Mouse (Mus musculus) liver, embryonic 13.5 days (tissue): ENCODE data around the gene Gpr183. TPM values are rescaled to one million over a fixed set of nuclear protein-coding genes. Genes with fewer than 3 reads are reported as not detected.
A peak's percentile ranks its signal among the peaks of the same experiment; 100 is the strongest.

ENCODE experiments used
- ATAC-seq: fragments of 200-750 bp; cut with Nextera tagmentation; 2 replicates; pipeline ENCODE4 v1.8.0; 2017; ENCODE audit warnings: low read depth, mild to moderate bottlenecking, moderate number of reproducible peaks, moderate library complexity
- DNase-seq: peaks from one replicate; pipeline ENCODE4 v3.0.0; 2022
- H3K27ac ChIP-seq: fragments of 300-500 bp; sonication (generic); 2 replicates; pipeline ENCODE4 v1.5.1; 2015; ENCODE audit warnings: moderate library complexity, mild to moderate bottlenecking, inconsistent platforms
- H3K27me3 ChIP-seq: fragments of 300-500 bp; sonication (generic); 2 replicates; pipeline ENCODE4 v1.6.1; 2015; ENCODE audit warnings: mild to moderate bottlenecking, inconsistent platforms
- H3K36me3 ChIP-seq: fragments of 300-500 bp; sonication (generic); 2 replicates; pipeline ENCODE4 v1.6.1; 2015; ENCODE audit warnings: mild to moderate bottlenecking, inconsistent platforms
- H3K4me1 ChIP-seq: fragments of 300-500 bp; sonication (generic); replicated peaks from 2 replicates; pipeline ENCODE4 v1.6.1; 2015; ENCODE audit warnings: inconsistent platforms
- H3K4me2 ChIP-seq: fragments of 300-500 bp; sonication (generic); 2 replicates; pipeline ENCODE4 v1.6.1; 2015; ENCODE audit warnings: inconsistent platforms, mild to moderate bottlenecking, moderate library complexity
- H3K4me3 ChIP-seq: fragments of 300-500 bp; sonication (generic); replicated peaks from 2 replicates; pipeline ENCODE4 v1.5.1; 2015; ENCODE audit warnings: mild to moderate bottlenecking, inconsistent platforms
- H3K9ac ChIP-seq: fragments of 300-500 bp; sonication (generic); 2 replicates; pipeline ENCODE4 v1.6.1; 2015; ENCODE audit warnings: mild to moderate bottlenecking, inconsistent platforms
- H3K9me3 ChIP-seq: fragments of 300-500 bp; sonication (generic); replicated peaks from 2 replicates; pipeline ENCODE4 v1.6.1; 2016; ENCODE audit warnings: inconsistent platforms
- WGBS: fragments of 180-500 bp; shearing (Covaris S2); methylation state at CpG from one replicate; pipeline ENCODE4 v1.1.7; 2015; ENCODE audit not compliant: insufficient replicate concordance; 5-methylcytosine and 5-hydroxymethylcytosine counted together
- polyA plus RNA-seq: library from polyadenylated mRNA; unstranded; fragments of >200 nt; fragmentation: Nextera tagmentation; extraction: Ambion mirVana; gene quantifications from 2 replicates; pipeline ENCODE4 v1.2.1, GENCODE M21; 2015

Gene Gpr183
- polyA plus RNA-seq, result 0.96 and 1.3 TPM in 2 replicates

DNA sequence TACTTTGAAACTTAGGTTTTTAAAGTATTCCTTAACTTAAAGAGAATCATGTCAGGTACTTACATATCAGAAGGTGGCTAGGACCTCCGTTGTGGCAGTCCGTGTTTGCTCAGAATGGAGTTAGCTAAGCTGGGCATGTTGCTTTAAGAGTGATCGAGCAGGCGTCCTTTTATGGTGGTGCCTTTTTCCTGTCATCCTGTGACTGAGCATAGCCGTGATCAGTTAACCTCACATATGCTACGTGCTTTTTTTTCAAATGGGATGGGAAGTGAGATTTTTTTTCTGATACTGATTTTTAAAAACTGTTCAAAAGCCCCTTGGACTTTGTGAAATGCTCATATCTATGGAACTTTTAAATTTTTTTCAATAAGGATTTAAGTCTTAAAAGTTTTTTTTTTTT lies at the start of gene Gpr183:
Gene Gpr183, minus strand, starts transcription at position 206 of the 400 bp plus-strand sequence.
- DNase-seq (no peak), ATAC-seq (no peak)
- 0 out of 2 replicates have a peak within 1 kb of the TSS, but pooled peaks have one; percentile 12 for H3K4me2 ChIP-seq
- peaks cover 45% of the 10 kb centered on the region for H3K4me1 ChIP-seq
- 0 out of 2 replicates have a peak within 1 kb of the TSS, but pooled peaks have one; percentile 1 for H3K9ac ChIP-seq
- H3K27ac ChIP-seq, result no peak within 1 kb of the TSS
- WGBS, result 13% methylated on average over 6 of the region's 6 CpGs
- no peaks in the 10 kb centered on the region for H3K9me3 ChIP-seq
- H3K36me3 ChIP-seq, result no peaks in the 10 kb centered on the region
- H3K4me3 ChIP-seq, result peak within 1 kb of the TSS; percentile 2; the same call in 1 of the 2 replicates
- H3K27me3 ChIP-seq, result no peaks in the 10 kb centered on the region

DNA sequence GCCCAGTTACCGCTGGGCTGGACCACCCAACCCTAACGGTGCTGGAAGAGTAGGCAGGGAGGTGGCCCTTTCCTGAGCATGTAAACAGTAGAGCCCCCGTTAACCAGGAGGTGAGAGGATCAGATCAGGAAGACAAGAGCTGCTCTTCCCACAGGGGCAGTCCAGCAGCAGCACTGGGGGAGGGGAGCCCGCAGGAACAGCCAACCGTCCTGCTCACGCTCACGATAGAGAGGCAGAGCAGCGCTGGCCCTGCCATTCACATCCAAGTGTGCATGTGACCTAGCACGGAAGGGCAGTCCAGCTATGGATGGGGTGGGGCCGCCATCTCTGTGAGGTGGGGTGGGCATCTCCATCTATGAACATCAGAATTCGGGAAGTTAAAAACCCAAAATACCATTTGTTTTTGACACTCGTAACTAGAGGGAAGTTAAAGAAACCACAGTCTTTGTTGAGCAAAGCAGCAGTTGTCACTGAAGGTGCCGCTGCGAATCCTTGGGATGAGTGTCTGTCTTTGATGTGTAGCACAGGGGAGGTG lies 48.5 kb upstream of the Gpr183 start:
- Histone ChIP-seq H3K9ac (no peak overlapping the region), H3K36me3 (peaks cover 8% of the 10 kb centered on the region), H3K4me2 (peak overlapping the region; percentile 16; the same call in 1 of the 2 replicates), H3K4me1 (peaks cover 27% of the 10 kb centered on the region), H3K27ac (no peak overlapping the region; the same call in 1 of the 2 replicates), H3K9me3 (no peaks in the 10 kb centered on the region), H3K27me3 (no peaks in the 10 kb centered on the region), H3K4me3 (no peak overlapping the region)
- WGBS, result 16% methylated on average over 14 of the region's 14 CpGs
- peak; percentile 26 for DNase-seq
- peak; percentile 66 for ATAC-seq

DNA sequence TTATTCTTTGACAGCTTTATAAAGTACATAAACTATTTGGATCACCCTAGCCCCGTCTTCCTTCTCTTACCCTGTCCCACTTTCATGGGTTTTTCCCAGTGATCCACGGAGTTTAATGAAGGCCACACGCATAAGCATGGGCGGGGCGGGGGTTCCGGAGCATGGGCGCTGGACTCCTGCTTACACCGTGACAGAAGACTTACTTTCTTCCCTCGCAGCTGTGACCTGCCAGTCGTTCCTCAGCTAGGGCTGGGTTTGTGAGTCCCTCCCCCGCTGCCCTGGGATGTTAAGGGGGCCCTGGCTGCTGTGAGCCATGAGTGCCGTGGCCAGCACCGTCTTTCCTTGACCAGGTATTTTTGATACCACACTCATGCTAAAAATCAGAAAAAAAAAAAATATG lies 47.8 kb upstream of the Gpr183 start:
- H3K9me3 ChIP-seq, result no peaks in the 10 kb centered on the region
- H3K4me3 ChIP-seq, result no peak overlapping the region
- 0 out of 2 replicates have a peak overlapping the region, but pooled peaks have one; percentile 16 for H3K4me2 ChIP-seq
- no peak overlapping the region for H3K9ac ChIP-seq
- peak overlapping the region; percentile 13; the same call in 1 of the 2 replicates for H3K27ac ChIP-seq
- 42% methylated on average over 13 of the region's 13 CpGs for WGBS
- peaks cover 30% of the 10 kb centered on the region for H3K4me1 ChIP-seq
- peaks cover 8% of the 10 kb centered on the region for H3K36me3 ChIP-seq
- DNase-seq (no peak), ATAC-seq (no peak)
- H3K27me3 ChIP-seq, result no peaks in the 10 kb centered on the region

DNA sequence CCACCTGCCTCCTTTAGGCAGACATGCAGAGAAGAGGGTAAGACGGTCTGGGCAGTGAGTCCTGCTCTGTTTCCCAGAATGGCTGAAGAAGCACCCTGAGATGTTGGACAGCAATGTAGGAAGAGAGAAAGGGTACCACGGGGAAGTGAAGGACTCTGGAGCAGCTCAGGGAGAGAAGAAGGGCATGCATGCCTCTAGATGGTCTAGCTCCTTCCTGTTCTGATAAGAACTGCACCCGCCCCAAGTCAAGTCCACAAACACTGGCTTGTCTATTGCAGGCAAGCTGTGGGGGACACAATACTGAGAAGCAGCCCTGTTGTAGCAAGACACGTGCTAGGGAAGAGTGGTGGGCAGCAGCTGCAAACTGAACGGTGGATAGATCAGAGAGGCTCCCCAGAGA lies 47.2 kb upstream of the Gpr183 start:
- H3K27ac ChIP-seq, result no peak overlapping the region
- ATAC-seq, result peak; percentile 56
- H3K9ac ChIP-seq, result no peak overlapping the region
- H3K27me3 ChIP-seq, result no peaks in the 10 kb centered on the region
- H3K4me1 ChIP-seq, result peaks cover 33% of the 10 kb centered on the region
- no peak overlapping the region for H3K4me3 ChIP-seq
- DNase-seq, result no peak
- WGBS, result 22% methylated on average over 5 of the region's 5 CpGs
- peaks cover 8% of the 10 kb centered on the region for H3K36me3 ChIP-seq
- no peak overlapping the region for H3K4me2 ChIP-seq
- no peaks in the 10 kb centered on the region for H3K9me3 ChIP-seq

DNA sequence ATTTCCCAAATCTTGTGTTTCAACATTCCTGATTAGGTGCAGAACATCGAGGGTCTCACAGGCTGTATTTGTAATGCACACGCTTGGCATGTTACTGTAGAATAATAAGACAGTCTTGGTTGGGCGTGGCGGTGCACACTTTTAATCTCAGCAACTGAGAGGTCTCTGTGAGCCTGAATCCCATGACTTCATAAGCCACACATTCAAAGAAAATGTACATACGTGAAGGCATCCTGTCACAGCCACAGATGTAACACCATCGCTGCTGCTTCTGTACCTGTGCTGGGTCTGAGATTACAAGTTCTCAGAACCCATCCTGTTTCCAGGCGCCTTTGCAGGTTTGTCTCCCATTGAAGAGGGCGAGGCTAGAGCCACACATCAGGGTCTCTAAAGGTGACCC lies 46.8 kb upstream of the Gpr183 start:
- no peaks in the 10 kb centered on the region for H3K9me3 ChIP-seq
- H3K4me3 ChIP-seq, result no peak overlapping the region
- 78% methylated on average over 8 of the region's 8 CpGs for WGBS
- H3K27me3 ChIP-seq, result no peaks in the 10 kb centered on the region
- no peak overlapping the region for H3K27ac ChIP-seq
- ATAC-seq (no peak), DNase-seq (no peak)
- H3K36me3 ChIP-seq, result peaks cover 8% of the 10 kb centered on the region
- H3K9ac ChIP-seq, result no peak overlapping the region
- peaks cover 33% of the 10 kb centered on the region for H3K4me1 ChIP-seq
- H3K4me2 ChIP-seq, result no peak overlapping the region

DNA sequence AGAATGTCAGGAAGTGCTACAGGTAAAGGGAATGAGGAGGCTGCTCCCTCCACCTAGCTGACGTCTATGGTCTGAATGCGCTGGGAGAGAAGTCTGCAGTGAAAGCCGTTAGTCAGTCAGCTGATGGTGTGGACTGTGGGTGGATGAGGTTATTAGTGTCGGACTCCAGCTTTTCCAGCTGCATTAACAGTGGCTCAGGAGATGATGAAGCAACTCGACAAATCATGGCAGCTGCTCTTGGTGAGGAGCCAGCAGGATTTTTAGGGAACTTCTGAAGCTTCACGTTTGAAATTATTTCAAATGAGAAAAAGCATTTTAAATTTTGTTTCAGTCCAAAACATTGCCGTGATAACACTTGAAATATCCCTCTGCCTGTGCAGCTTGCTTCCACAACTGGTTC lies 45.3 kb upstream of the Gpr183 start:
- H3K4me1 ChIP-seq, result peaks cover 33% of the 10 kb centered on the region
- H3K9ac ChIP-seq, result no peak overlapping the region
- DNase-seq (no peak), ATAC-seq (no peak)
- no peak overlapping the region for H3K4me3 ChIP-seq
- peaks cover 5% of the 10 kb centered on the region for H3K36me3 ChIP-seq
- no peak overlapping the region for H3K27ac ChIP-seq
- H3K27me3 ChIP-seq, result no peaks in the 10 kb centered on the region
- H3K9me3 ChIP-seq, result no peaks in the 10 kb centered on the region
- 74% methylated on average over 7 of the region's 7 CpGs for WGBS
- H3K4me2 ChIP-seq, result no peak overlapping the region

DNA sequence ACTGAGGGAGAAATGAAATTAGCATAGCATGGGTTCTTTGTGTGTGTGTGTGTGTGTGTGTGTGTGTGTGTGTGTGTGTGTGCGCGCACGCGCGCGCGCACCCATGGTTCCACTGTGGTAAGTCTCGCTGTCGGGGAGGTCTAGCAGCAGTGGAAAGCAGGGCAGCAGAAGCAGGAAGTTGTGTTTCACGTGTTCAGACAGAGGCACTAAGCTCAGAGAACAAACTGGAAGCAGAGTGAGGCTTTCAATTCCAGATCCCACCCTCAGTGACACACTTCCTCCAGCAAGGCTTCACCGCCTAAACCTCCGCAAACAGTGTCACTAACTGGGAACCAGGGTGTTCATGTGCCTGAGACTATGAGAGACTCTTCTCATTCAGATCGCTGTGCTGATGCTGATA lies 44.5 kb upstream of the Gpr183 start:
- WGBS, result 69% methylated on average over 13 of the region's 13 CpGs
- Histone ChIP-seq H3K27me3 (no peaks in the 10 kb centered on the region), H3K9ac (no peak overlapping the region), H3K9me3 (no peaks in the 10 kb centered on the region), H3K4me3 (no peak overlapping the region), H3K27ac (peak overlapping the region; percentile 50; the same call in 1 of the 2 replicates), H3K36me3 (peaks cover 5% of the 10 kb centered on the region), H3K4me2 (no peak overlapping the region), H3K4me1 (peaks cover 33% of the 10 kb centered on the region)
- DNase-seq (no peak), ATAC-seq (0 out of 2 replicates have a peak, but pooled peaks have one; percentile 20)

DNA sequence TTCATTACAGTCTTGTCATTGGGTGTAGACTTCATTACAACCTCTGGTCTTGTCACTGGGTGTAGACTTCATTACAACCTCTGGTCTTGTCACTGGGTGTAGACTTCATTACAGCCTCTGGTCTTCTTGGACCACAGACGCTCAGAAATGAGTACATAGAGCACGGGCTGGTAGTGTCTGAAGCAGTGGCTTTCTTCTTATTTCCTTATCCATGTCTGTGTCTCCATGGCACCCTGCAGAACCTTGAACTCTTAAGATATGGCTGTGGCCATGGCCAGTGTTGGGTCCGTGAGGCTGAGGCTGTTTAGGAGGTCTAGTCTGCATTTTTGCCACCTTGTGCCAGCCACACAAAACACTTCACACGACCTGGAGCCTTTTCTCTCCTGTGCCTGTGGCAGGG lies 43.3 kb upstream of the Gpr183 start:
- no peak overlapping the region for H3K4me2 ChIP-seq
- H3K27me3 ChIP-seq, result no peaks in the 10 kb centered on the region
- peaks cover 5% of the 10 kb centered on the region for H3K36me3 ChIP-seq
- H3K4me3 ChIP-seq, result no peak overlapping the region
- H3K9me3 ChIP-seq, result no peaks in the 10 kb centered on the region
- WGBS, result 67% methylated on average over 4 of the region's 4 CpGs
- peaks cover 40% of the 10 kb centered on the region for H3K4me1 ChIP-seq
- no peak overlapping the region for H3K9ac ChIP-seq
- DNase-seq (no peak), ATAC-seq (no peak)
- H3K27ac ChIP-seq, result no peak overlapping the region

DNA sequence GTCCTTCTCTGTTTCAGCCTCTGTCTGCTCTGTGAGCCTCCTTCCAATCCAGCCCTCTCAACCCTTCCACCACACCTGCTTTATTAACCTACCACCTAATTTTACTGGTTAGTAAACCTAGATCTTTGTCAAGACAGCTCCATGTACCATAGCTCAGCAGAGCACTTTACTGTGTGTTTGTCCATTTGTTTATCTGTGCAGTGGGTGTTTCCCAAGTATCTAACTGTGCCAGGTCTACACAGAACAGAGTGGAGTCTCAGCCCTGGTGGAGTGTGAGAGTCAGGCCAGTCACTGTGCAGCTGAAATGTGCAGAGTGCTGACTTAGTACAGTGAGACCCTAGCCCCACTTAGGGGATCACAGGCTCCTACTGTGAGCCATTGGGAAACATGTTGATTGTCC lies 38.8 kb upstream of the Gpr183 start:
- DNase-seq (no peak), ATAC-seq (peak; percentile 85)
- H3K27ac ChIP-seq, result no peak overlapping the region
- no peak overlapping the region for H3K9ac ChIP-seq
- peaks cover 26% of the 10 kb centered on the region for H3K4me1 ChIP-seq
- H3K36me3 ChIP-seq, result peaks cover 7% of the 10 kb centered on the region; the same call in 1 of the 2 replicates
- no peak overlapping the region for H3K4me3 ChIP-seq
- no peaks in the 10 kb centered on the region for H3K9me3 ChIP-seq
- H3K4me2 ChIP-seq, result no peak overlapping the region
- no peaks in the 10 kb centered on the region for H3K27me3 ChIP-seq

DNA sequence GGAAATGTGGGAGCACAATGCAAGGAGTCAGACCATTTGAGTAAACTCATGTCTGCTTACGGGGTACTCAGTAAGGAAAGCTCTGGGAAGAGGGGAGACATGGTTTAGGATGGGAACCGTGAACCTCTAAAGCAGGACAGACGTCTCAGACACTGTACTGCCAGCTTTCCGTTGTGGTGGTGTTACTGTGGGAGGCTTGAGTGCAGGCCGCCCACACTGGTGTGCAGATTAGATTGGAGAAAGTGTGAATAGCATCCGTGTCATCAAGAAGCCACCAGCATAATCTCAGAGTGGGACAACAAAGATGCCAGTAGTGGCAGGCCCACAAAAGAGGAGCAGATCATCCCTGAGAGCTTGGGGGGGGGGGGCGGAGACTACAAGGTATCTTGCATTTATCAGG lies 37.2 kb upstream of the Gpr183 start:
- 83% methylated on average over 7 of the region's 7 CpGs for WGBS
- peaks cover 7% of the 10 kb centered on the region; the same call in 1 of the 2 replicates for H3K36me3 ChIP-seq

DNA sequence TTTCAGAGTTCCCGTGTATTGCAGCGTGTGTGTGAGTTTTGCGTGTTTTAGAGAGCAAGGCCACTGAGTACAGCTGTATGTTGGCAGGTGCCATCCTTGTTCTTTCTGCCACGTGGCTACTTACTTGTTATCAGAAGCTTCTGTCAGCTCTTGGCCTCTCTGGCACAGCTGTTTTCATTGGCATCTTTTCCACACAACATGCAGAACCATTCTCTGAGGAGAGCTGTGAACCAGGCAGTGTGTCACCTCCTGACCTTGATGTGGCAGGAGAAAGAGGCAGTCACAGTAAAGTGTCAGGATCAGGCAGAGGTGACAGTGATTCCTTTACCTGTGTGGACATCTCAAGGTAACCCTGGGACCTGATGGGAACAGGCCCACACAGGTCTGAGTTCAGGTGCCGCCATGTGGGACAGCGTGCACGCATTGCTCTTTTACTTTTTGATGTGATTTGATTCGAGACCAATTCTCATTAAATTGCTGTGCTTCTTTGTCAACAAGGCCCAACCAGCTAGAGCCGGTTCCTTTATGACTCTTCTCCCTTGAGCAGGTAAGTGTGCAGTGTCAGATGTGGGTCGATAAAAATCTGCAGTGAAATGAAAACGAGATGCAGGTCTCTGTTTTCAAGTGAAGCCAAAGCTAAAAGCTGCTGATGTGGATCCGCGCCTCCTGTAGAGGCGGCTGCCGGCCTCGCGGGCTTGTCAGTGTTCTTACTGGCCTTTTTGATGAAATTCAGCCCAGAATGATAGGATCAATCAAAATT lies 35.5 kb upstream of the Gpr183 start:
- Histone ChIP-seq H3K4me2 (no peak overlapping the region), H3K36me3 (peaks cover 10% of the 10 kb centered on the region; the same call in 1 of the 2 replicates), H3K4me3 (no peak overlapping the region), H3K9me3 (no peaks in the 10 kb centered on the region), H3K27ac (no peak overlapping the region), H3K27me3 (no peaks in the 10 kb centered on the region), H3K9ac (no peak overlapping the region), H3K4me1 (peaks cover 21% of the 10 kb centered on the region)
- 84% methylated on average over 17 of the region's 17 CpGs for WGBS
- ATAC-seq (no peak), DNase-seq (no peak)

More for the DNA sequence above, 37.2 kb upstream of the Gpr183 start:
- H3K4me2 ChIP-seq, result no peak overlapping the region
- H3K27me3 ChIP-seq, result no peaks in the 10 kb centered on the region
- H3K27ac ChIP-seq, result no peak overlapping the region
- no peak for DNase-seq
- H3K4me1 ChIP-seq, result peaks cover 16% of the 10 kb centered on the region
- no peak for ATAC-seq
- H3K4me3 ChIP-seq, result no peak overlapping the region
- no peaks in the 10 kb centered on the region for H3K9me3 ChIP-seq
- H3K9ac ChIP-seq, result no peak overlapping the region
